Mouse (Mus musculus): Measurements from ENCODE around the gene Vmn1r17.
"Not testable (repeated sequence)": the region's sequence is repeated elsewhere in the genome, so short reads cannot be mapped to it uniquely, and the experiment has no call there.

Vmn1r17 gene

DNA sequence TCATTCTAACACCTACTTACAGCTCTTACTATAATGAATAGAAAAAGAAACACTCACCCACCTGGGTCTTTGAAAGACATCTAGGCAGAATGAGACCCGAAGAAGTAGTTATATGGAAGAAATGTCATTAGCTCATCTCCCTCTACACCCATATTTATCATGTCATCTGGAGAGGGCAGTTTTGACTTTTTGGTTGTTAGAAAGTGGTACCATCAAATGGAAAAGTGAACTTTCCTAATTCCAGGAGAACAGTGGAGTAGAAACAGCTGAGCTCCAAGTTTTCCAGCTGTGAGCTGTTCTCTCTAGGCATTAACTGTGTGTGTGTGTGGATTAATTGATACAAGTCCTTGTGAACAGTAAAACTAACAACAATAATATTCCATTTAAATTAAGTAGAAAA, at the start of gene Vmn1r17:
Gene Vmn1r17, minus strand, starts transcription at position 101 of the 400 bp plus-strand sequence.
- DNase-seq (ENCODE audit: low read depth): no peak

DNA sequence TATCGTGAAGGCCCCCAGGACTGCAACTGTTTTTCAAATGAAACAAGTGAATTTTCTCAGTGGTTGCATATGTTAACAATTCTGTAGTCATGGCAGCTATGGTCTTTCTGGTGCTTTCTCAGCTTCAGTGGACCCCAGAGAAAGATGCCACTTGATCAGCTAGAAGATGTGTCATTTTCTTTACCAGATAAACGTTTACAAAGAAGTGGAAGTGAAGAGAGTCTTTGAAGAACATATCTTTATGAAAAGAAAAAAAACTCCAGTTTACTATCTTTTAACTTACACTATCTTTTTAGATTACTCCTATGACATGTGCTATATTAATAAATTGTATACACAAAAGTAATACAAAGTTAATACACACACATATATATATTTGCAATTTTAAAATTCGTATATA, 40.0 kb upstream of the Vmn1r17 start, which contains the start of gene Vmn1r19:
Gene Vmn1r19, plus strand, starts transcription at position 301 of the 400 bp plus-strand sequence.
- not testable (repeated sequence) for DNase-seq (ENCODE audit: low read depth)

GRCm38 (mm10) chr6:57395683-57396082, 32.2 kb upstream of the Vmn1r17 start, which contains the start of gene Vmn1r18:
Vmn1r18 (minus strand) TSS chr6:57395783.
- no peak for DNase-seq (ENCODE audit: low read depth)

GRCm38 (mm10) chr6:57367496-57367895, 4.0 kb upstream of the Vmn1r17 start:
- no peak for DNase-seq (ENCODE audit: low read depth)

DNA sequence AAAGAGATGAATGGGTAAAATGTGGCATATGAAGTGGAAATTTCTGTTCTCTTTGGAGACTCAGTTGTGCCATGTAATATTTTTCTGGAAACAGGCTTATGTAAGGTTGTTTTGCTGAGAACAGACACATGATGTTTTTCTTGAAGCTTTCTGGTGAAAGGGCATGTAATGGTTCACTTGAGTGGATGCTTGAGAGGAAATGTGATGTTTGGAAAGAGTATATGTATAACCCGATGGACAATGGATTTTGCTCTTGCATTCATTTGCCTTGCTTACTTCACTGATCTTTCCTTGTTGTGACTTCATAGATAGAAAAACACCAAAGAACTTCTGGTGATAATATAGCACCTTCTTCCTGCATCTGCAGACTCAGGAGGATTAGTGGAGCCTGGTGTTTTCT, 2.3 kb upstream of the Vmn1r17 start:
- not testable (repeated sequence) for DNase-seq (ENCODE audit: low read depth)

- no peak for DNase-seq (ENCODE audit: low read depth)
Measured at GRCm38 (mm10) chr6:57356864-57357263, 6.7 kb downstream of the Vmn1r17 start.

DNA sequence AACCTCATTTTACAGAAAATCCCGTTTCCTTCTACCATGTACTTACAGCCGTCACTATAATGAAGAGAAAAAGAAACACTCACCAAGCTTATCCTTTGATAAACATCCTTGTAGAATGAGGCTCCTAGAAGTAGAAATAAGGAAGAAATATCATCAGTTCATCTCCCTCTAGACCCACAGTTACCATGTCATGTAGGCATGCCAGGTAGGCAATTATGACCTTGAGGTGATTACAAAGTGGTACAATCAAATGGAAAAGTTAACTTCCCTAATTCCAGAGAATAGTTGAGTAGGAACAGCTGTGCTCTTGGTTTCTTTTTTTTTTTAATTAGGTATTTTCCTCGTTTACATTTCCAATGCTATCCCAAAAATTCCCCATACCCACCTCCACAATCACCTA, 34.1 kb downstream of the Vmn1r17 start, which contains the start of gene Vmn1r16:
Gene Vmn1r16, minus strand, starts transcription at position 101 of the 400 bp plus-strand sequence.
- no peak for DNase-seq (ENCODE audit: low read depth)

DNA sequence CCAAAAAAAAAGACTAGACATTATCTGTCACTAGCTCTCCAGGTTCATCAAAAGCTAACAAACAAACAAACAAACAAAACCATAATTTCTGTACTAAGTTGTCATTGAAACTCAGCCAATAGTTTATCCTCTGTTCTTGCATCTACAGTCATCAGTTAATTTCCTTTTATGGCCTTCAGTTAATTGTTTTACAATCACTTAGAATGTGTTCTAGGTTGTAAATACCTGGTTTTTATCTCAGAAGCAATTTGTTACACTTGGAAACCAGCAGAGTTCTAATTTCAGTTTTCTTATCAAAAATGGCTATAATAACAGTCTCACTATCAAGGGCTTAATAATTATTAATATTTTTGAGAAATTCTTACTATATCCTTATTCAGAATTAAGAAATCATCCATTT, 37.4 kb downstream of the Vmn1r17 start:
- no peak for DNase-seq (ENCODE audit: low read depth)

Data from 416B (cell line).